Mouse (Mus musculus) heart, adult 2 months (tissue): ENCODE results near the gene Abcc8. TPM values are rescaled to one million over a fixed set of nuclear protein-coding genes. Genes with fewer than 3 reads are reported as not detected.

Experiments
- DNase-seq, 2 experiments: peaks; one replicate each; pipeline ENCODE4 v3.0.0; 2021
- H3K27ac ChIP-seq: fragments of 200-600 bp; 2 replicates; pipeline ENCODE4 v1.8.1; 2022
- H3K27me3 ChIP-seq: fragments of 200-500 bp; 2 replicates; pipeline ENCODE4 v1.6.1; 2012; ENCODE audit warnings: mild to moderate bottlenecking, low read length, inconsistent platforms, mixed read lengths; ENCODE audit not compliant: control insufficient read depth, insufficient read depth
- H3K36me3 ChIP-seq: fragments of 200-500 bp; 2 replicates; pipeline ENCODE4 v1.6.1; 2012; ENCODE audit warnings: low read length, inconsistent platforms; ENCODE audit not compliant: control insufficient read depth, insufficient read depth
- H3K4me1 ChIP-seq: fragments of 200-500 bp; 2 replicates; pipeline ENCODE4 v1.6.1; 2011; ENCODE audit warnings: low read length; ENCODE audit not compliant: control insufficient read depth, insufficient read depth
- H3K4me3 ChIP-seq: fragments of 200-600 bp; 2 replicates; pipeline ENCODE4 v1.8.1; 2022
- H3K79me2 ChIP-seq: fragments of 200-500 bp; replicated peaks from 2 replicates; pipeline ENCODE4 v1.6.1; 2012; ENCODE audit warnings: mild to moderate bottlenecking, inconsistent platforms, low read length, moderate library complexity, mixed read lengths; ENCODE audit not compliant: control insufficient read depth, insufficient read depth
- H3K9ac ChIP-seq: fragments of 200-500 bp; 2 replicates; pipeline ENCODE4 v1.6.1; 2012; ENCODE audit warnings: low read depth, mild to moderate bottlenecking, control low read depth, inconsistent platforms, low read length, mixed read lengths
- CTCF ChIP-seq: fragments of 200-600 bp; IDR thresholded peaks from 2 replicates; pipeline ENCODE4 v1.8.1; 2022; ENCODE audit warnings: antibody characterized with exemption, mild to moderate bottlenecking, moderate library complexity
- EP300 ChIP-seq: fragments of 200-500 bp; IDR thresholded peaks from 2 replicates; pipeline ENCODE4 v1.6.1; 2011; ENCODE audit warnings: low read depth, low read length, control low read depth; ENCODE audit not compliant: insufficient read depth
- POLR2A ChIP-seq: fragments of 200-500 bp; IDR thresholded peaks from 2 replicates; pipeline ENCODE4 v1.6.1; 2011; ENCODE audit warnings: mild to moderate bottlenecking, low read depth, low read length, control low read depth; ENCODE audit not compliant: insufficient read depth
- WGBS: fragments of 180-500 bp; shearing (Covaris S2); methylation state at CpG from one replicate; pipeline ENCODE4 v1.1.7; 2018; 5-methylcytosine and 5-hydroxymethylcytosine counted together
- intact Hi-C: fragments of 180-260 bp; cut with DNase I; formaldehyde crosslinking; loops from one replicate; pipeline ENCODE4 v1.15.1; 2025
- polyA plus RNA-seq: library from polyadenylated mRNA; depleted of rRNA; stranded (reverse); fragments of >200 nt; gene quantifications from 2 replicates; pipeline ENCODE4 v1.2.3, GENCODE M21; 2012
- total RNA-seq, 2 experiments: library from RNA; stranded (reverse); gene quantifications; 2 replicates each; pipeline ENCODE4 v1.2.3; 2021

Gene Abcc8
- total and polyA plus RNA-seq, 3 experiments: 40.1 to 44.1 (median 42.5) TPM

DNA sequence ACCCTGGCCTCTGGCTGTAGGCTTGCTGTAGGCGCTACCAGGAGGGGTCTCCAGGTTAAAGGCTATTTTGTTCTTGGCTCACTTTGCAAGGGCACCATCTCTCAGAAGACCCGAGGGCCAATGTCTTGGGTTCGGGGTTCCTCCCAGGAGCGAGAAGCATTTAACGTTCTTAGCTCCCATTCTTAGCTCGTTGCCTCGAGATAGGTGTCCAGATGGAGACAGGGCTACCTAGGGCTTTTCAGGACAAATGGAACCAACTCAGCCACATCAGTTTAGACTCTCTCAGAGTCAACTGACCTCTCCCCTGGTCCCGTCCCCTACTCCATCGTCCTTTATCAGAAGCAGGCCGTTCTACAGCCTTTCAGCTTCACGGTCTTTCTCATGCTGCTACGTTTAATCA, 47.6 kb downstream of the Abcc8 start:
- WGBS: 85% methylated on average over 12 of the region's 12 CpGs
- Histone ChIP-seq H3K36me3 (no peaks in the 10 kb centered on the region), H3K79me2 (no peaks in the 10 kb centered on the region), H3K27ac (no peak overlapping the region), H3K9ac (no peak overlapping the region), H3K4me1 (no peaks in the 10 kb centered on the region; the same call in 1 of the 2 replicates), H3K27me3 (no peaks in the 10 kb centered on the region), H3K4me3 (no peak overlapping the region)
- intact Hi-C loops: loop anchor here (5.0 to 10.0 kb wide), 3 partner anchors 35 to 1437 kb away; no protein-coding TSS in a partner anchor
- no peak for TF ChIP-seq POLR2A
- DNase-seq: no peak

DNA sequence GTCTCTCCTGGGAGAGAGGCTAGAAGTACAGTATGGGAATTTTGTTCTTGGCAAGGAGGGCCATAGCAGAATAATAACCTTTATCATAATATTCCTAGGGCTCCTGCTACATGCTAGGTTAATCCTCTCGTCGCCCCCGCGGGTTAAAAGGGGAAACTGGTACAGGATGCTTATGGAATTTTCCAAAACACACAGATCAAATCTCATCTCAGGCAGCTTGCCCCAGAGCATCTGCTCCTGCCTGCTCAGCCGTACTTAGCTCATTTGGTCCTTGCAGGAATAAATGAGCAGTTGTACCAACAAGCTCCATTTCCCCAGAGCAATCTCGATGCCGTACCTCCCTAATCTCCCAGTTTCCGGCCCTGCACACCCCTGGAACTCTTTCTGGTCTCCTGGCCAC, 48.0 kb downstream of the Abcc8 start:
- no peaks in the 10 kb centered on the region for H3K79me2 ChIP-seq
- no peaks in the 10 kb centered on the region for H3K36me3 ChIP-seq
- no peak for DNase-seq
- no peaks in the 10 kb centered on the region; the same call in 1 of the 2 replicates for H3K4me1 ChIP-seq
- no peak for TF ChIP-seq POLR2A
- no peak for TF ChIP-seq EP300
- TF ChIP-seq CTCF: no peak
- no peak overlapping the region for H3K9ac ChIP-seq
- no peaks in the 10 kb centered on the region for H3K27me3 ChIP-seq
- H3K27ac ChIP-seq: no peak overlapping the region
- intact Hi-C loops: loop anchor here (5.0 to 10.0 kb wide), 3 partner anchors 35 to 1437 kb away; no protein-coding TSS in a partner anchor
- 38% methylated on average over 8 of the region's 8 CpGs for WGBS
- no peak overlapping the region for H3K4me3 ChIP-seq

DNA sequence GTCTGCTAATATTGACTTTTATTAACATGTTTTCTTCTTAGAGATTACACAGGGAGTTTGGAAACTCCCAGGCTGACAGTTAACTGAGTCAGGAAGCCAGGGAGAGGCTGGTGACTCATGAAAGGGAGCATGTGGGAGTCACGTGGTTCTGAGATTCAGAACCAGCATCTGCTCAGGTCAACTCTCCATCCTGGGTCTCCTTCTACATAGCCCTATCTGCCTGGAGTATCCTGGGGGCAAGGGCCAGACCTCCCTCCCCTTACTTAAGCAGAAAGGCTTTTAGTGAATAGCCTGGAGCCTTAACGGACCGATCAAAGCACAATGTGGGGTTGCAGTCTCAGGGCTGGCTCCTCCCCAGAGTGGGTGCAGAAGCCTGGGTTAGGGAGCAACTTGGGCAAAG, 48.6 kb downstream of the Abcc8 start:
- Histone ChIP-seq H3K27ac (no peak overlapping the region), H3K4me1 (no peaks in the 10 kb centered on the region; the same call in 1 of the 2 replicates), H3K36me3 (no peaks in the 10 kb centered on the region), H3K79me2 (no peaks in the 10 kb centered on the region), H3K9ac (no peak overlapping the region), H3K27me3 (no peaks in the 10 kb centered on the region), H3K4me3 (no peak overlapping the region)
- DNase-seq: no peak
- WGBS: 36% methylated on average over 3 of the region's 3 CpGs
- no peak for TF ChIP-seq EP300
- no peak for TF ChIP-seq CTCF
- intact Hi-C loops: loop anchor here (5.0 to 10.0 kb wide), 3 partner anchors 34 to 1436 kb away; no protein-coding TSS in a partner anchor

DNA sequence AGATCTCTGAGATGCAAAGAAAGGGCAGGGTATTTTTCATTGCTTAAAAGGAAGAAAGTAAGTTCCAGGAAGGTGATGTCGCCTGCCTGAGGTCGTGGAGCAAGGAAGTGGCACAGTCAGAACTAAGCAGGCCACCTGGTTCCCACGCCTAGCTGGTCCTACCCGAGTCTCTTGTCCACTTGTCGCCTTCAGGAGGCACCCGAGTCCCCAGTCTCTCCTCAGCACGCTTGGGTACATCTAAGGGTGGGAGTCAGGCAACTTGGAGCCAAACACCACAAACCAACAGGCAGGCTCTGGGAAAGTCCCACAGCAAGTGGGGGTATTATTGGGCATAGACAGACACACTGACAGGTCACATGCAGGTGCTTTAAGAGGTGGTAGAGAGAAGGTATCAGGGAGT, 49.1 kb downstream of the Abcc8 start:
- 55% methylated on average over 7 of the region's 7 CpGs for WGBS
- H3K36me3 ChIP-seq: no peaks in the 10 kb centered on the region
- H3K79me2 ChIP-seq: no peaks in the 10 kb centered on the region

DNA sequence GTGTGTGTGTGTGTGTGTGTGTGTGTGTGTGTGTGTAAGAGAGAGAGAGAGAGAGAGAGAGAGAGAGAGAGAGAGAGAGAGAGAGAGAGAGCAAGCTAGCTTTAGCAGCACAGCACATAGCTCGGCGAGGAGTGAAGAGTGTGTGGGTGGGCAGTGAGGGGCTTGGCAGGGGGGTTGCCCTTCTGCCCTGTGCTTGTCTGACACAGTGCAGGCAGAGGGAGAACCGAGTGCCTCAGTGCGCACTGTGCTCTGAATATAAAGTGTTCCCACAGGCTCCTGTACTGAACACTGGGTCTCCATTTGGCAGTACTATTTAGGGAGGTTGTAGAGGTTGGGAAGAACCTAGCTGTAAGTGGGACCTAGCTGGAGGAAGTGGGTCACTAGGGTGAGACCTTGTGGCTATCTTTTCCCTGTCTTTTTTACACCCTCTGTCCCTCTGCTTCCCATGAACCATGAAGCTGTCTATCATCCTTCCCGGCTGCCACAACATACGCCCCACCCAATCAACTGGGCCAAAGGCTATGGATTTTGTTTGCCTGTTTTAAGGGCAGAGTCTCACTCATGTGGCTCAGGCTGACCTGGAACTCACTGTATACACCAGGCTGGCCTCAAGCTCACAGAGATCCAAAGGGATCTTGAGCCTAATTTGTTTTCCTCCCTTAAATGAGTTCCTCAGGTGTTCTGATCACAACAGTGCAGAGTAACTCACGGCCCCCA, 50.2 kb downstream of the Abcc8 start:
- TF ChIP-seq CTCF (no peak), POLR2A (no peak)
- no peaks in the 10 kb centered on the region for H3K79me2 ChIP-seq
- no peak overlapping the region for H3K4me3 ChIP-seq
- H3K9ac ChIP-seq: no peak overlapping the region
- no peak overlapping the region for H3K27ac ChIP-seq
- DNase-seq: no peak
- 62% methylated on average over 7 of the region's 7 CpGs for WGBS
- no peaks in the 10 kb centered on the region for H3K36me3 ChIP-seq
- H3K27me3 ChIP-seq: no peaks in the 10 kb centered on the region
- intact Hi-C loops: loop anchor here (5.0 to 10.0 kb wide), 3 partner anchors 32 to 1435 kb away; no protein-coding TSS in a partner anchor
- no peaks in the 10 kb centered on the region; the same call in 1 of the 2 replicates for H3K4me1 ChIP-seq

More for the DNA sequence above, 49.1 kb downstream of the Abcc8 start:
- H3K4me3 ChIP-seq: no peak overlapping the region
- no peaks in the 10 kb centered on the region for H3K27me3 ChIP-seq
- no peak overlapping the region for H3K27ac ChIP-seq
- no peak for DNase-seq
- TF ChIP-seq EP300 (no peak), CTCF (no peak), POLR2A (no peak)
- no peak overlapping the region for H3K9ac ChIP-seq
- no peaks in the 10 kb centered on the region; the same call in 1 of the 2 replicates for H3K4me1 ChIP-seq
- intact Hi-C loops: loop anchor here (5.0 to 10.0 kb wide), 3 partner anchors 33 to 1436 kb away; no protein-coding TSS in a partner anchor

DNA sequence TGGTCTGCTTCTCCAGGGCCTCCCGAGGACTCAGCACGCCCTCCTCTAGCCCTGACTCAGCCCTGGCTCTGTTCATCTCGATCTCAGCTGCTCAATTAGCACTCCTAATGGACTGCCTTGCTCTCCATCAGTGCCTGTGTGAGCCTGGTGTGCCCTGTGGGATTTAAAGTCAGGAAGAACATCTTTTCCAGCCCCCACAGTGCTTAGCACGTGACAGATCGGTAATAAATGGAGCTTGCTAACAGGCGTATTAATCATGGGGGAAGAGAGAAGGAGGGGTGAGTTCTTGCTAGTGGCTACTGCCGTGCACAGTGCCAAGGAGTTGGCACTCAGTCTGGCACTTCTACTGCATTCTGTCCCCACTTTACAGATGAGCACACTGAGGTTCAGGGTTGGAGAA, 51.6 kb downstream of the Abcc8 start:
- intact Hi-C loops: no loop called here
- DNase-seq: no peak
- no peaks in the 10 kb centered on the region for H3K4me1 ChIP-seq
- 65% methylated on average over 7 of the region's 7 CpGs for WGBS
- TF ChIP-seq EP300 (no peak), POLR2A (no peak), CTCF (no peak)
- no peak overlapping the region for H3K4me3 ChIP-seq
- no peak overlapping the region for H3K9ac ChIP-seq
- no peaks in the 10 kb centered on the region for H3K36me3 ChIP-seq
- no peaks in the 10 kb centered on the region for H3K79me2 ChIP-seq
- no peak overlapping the region for H3K27ac ChIP-seq
- H3K27me3 ChIP-seq: no peaks in the 10 kb centered on the region
